Mouse (Mus musculus): Measurements from ENCODE around the gene Pfas.
"Not testable (repeated sequence)": the region's sequence is repeated elsewhere in the genome, so short reads cannot be mapped to it uniquely, and the experiment has no call there.

The Pfas gene

GRCm38 (mm10) chr11:68973250-68974058 is 34.8 kb downstream of the Pfas start:
- DNase-seq (ENCODE audit: low spot score): peak; percentile 95

- DNase-seq (ENCODE audit: low spot score): no peak
Measured at GRCm38 (mm10) chr11:68970232-68970631, 38.0 kb downstream of the Pfas start.

GRCm38 (mm10) chr11:68968752-68969151 is 39.5 kb downstream of the Pfas start:
- no peak for DNase-seq (ENCODE audit: low spot score)

DNA sequence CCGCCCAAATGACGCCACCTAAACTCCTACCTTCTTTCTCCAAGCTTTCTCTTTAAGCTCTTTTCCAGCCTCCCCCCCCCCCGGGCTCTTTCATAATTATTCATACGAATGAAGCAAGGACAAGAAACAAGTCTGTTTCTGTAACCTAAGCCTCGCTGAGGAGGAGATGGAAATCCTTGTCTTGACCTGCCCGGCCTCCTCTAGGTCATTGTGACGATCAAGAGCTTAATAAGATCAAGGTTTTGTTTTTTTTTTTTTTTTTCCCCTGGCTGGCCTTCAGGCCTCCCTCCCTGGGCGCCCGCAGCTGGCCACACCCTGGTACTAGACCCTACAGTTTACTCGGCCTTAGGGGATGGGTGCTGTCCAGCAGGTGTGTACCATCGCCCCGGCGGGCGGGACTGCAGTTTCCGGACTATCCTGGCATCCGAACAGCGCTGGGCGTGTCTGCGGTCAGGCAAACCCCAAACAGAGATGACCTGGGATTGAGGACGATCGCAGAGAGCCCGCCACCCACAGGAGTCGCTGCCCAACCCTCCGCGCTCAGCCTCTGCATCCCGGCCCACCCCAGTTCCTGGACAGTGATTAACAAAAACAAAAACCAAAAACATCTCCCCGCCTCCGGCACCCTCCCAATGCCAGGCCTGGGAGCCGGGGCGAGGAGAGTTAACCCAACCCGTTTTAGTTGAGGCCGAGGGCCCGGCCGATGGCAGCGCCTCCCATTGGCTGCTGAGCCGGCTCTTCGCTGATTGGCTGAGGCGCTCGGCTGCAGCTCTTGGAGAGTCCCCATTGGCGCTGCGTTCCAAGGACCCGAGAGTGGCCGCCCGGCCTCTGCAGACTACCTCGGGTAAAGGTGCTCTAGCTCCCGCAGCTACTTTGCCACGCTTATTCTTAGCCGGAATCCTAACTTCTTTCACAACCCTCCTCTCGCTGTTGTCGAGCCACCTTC is 40.6 kb downstream of the Pfas start, which contains the start of gene Slc25a35:
Gene Slc25a35 (plus strand): TSS at position 795 of the 946 bp plus-strand sequence.
- peak; percentile 94 for DNase-seq (ENCODE audit: low spot score)

DNA sequence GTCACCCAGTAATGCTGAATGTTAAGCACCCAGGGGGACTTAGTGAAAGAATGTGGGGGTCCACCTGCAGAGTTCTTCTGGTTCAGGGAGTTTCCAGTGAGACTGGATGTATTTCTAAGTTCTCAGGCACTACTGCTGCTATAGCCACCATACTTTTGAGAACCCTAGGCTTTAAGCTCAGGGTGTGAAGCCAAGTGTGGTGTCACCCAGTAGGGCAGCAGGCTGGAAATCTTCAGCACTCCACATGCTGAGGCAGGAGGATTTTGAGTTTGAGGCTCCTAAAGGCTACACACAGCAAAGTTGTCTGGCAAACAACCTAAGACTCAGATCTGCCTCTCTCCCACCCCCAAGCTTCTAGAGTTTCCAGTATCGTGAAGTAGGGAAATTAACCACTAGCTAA is 41.7 kb downstream of the Pfas start:
- no peak for DNase-seq (ENCODE audit: low spot score)

DNA sequence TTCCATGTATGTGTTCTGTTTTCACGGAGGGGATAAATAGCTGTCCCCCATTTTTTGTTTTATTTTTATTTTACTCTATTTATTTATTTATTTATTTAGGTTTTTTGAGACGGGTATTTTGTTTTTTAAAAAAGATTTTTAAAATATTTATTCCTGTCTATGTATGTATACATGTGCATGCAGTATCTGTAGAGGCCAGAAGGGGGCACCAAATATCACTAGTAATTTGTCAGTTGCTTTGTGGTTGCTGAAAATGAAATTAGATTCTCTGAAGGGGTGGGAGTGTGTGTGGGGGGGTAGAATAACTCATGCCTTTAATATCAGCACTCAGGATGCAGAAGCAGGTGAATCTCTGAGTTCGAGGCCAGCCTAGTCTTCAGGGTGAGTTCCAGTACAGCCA is 42.4 kb downstream of the Pfas start:
- DNase-seq (ENCODE audit: low spot score): peak; percentile 79

- no peak for DNase-seq (ENCODE audit: low spot score)
Measured at GRCm38 (mm10) chr11:68965050-68965449, 43.2 kb downstream of the Pfas start.

- DNase-seq (ENCODE audit: low spot score): no peak
Measured at GRCm38 (mm10) chr11:68963405-68963804, 44.9 kb downstream of the Pfas start.

DNA sequence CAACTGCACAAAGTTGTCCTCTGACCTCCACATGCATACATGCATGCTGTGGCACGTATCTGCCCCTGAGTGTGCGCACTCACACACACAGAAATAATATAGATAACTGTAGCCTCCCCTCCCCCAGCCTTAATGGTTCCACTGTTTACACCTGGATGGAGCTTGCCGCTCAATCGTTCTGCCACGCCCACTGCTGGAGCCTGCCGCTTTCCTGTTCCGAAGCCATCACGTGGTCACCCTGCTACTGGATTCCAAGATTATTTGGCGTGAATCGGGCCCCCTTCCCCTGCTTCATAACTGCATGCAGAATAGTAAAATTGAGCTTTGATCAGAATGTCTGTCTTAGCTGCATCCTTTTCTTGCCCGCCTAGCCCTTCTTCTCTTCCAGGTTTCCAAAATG is 46.1 kb downstream of the Pfas start:
- DNase-seq (ENCODE audit: low spot score): not testable (repeated sequence)

- DNase-seq (ENCODE audit: low spot score): no peak
Measured at GRCm38 (mm10) chr11:68961596-68961995, 46.7 kb downstream of the Pfas start.

GRCm38 (mm10) chr11:68957971-68958370 is 50.3 kb downstream of the Pfas start:
- DNase-seq (ENCODE audit: low spot score): no peak

DNA sequence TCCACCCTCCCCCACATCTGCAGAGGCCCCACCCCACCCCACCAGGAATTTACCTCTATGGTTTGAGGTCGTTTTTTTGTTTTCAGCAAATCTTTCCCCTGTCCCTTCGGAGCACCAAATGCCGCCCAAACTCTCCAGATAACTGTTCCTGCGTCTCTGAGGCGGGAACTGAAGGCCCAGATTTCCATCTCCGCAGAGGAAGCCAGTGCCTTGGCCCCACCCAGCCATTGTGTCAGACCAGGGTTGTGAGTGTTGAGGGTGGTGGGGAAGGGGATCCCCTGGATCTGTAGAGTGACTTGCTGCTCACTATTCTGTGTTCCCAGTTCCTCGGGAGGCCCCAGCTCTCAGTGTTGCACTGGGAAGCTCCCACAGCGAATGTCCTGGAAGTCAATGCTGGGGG is 51.0 kb downstream of the Pfas start, which contains the start of gene Arhgef15:
Gene Arhgef15 (minus strand): TSS at position 173 of the 400 bp plus-strand sequence.
- DNase-seq (ENCODE audit: low spot score): no peak

- DNase-seq (ENCODE audit: low spot score): no peak
Measured at GRCm38 (mm10) chr11:68956697-68957096, 51.6 kb downstream of the Pfas start.

DNA sequence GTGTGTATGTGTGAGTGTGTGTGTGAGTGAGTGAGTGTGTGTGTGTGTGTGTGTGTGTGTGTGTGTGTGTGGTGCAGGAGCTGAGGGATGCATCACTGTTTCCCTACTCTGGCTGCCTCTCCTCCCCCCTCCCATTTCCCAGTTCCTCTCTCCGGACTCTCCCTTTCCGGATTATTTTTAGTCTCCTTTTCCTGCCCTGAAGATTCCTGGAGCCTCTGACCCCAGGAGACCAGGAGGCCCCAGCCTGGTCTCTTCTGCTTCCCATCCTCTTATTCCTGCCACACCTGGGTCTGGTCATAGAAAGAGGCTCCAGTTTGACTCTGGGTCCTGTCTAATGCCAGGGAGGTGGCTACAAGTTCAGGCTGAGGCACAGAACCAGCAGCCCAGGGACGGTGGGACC is 52.2 kb downstream of the Pfas start:
- DNase-seq (ENCODE audit: low spot score): no peak

DNA sequence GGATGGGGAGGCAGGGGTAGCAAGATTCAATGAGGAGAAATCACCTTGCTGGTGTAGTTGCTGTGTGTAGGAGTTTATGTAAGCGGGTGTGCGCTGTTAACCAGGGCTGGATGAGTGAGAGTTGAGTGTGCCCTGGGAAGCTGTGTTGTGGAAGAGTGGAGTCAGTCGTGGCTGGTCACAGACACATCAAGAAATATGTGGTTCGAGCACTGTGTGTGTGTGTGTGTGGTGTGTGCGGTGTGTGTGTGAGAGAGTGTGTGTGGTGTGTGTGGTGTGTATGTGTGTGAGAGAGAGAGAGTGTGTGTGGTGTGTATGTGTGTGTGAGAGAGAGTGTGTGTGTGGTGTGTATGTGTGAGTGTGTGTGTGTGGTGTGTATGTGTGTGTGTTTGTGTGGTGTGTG is 52.8 kb downstream of the Pfas start:
- DNase-seq (ENCODE audit: low spot score): no peak

GRCm38 (mm10) chr11:68954408-68954807 is 53.9 kb downstream of the Pfas start:
- no peak for DNase-seq (ENCODE audit: low spot score)

GRCm38 (mm10) chr11:68953903-68954302 is 54.4 kb downstream of the Pfas start:
- peak; percentile 34 for DNase-seq (ENCODE audit: low spot score)

- peak; percentile 30 for DNase-seq (ENCODE audit: low spot score)
Measured at GRCm38 (mm10) chr11:68947542-68947993, 60.7 kb downstream of the Pfas start.

DNA sequence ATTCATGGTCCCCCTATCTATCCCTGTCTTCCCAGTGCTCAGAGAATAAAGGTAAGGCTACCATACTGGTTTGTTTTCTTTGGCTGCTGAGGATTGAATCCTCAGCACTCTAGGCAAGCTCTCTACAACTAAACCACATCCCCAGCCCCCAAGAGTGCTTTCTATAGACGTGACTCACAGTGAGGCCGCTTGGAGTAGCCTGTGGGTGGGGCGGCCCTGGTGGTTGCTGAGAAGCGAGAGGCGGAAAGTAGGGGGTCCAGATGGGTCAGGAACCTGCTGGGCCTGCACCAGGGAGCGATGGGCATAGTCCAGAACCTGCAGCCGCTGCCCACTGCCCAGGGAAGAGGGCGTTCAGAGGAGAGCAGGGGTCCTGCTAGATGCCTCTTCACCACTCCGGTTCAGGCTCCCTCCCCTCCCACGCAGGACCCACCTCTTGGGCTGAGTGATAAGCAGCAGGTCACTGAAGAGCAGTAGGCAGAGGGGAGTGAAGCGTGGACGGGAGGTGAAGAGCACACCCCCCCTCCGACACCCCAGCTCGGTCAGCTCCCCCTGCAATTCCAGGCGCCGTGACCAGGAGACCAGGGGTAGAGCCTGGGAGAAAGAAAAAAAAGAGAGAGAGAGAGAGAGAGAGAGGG is 61.3 kb downstream of the Pfas start:
- no peak for DNase-seq (ENCODE audit: low spot score)

- DNase-seq (ENCODE audit: low spot score): no peak
Measured at GRCm38 (mm10) chr11:68946001-68946400, 62.3 kb downstream of the Pfas start.

- DNase-seq (ENCODE audit: low spot score): no peak
Measured at GRCm38 (mm10) chr11:68945245-68945644, 63.0 kb downstream of the Pfas start.

GRCm38 (mm10) chr11:68942731-68943130 is 65.5 kb downstream of the Pfas start:
- DNase-seq (ENCODE audit: low spot score): no peak
